Mouse (Mus musculus) heart, postnatal 0 days (tissue): ENCODE measurements around the gene Gtpbp2.

Source experiments
- CTCF ChIP-seq: IDR thresholded peaks from 2 replicates; pipeline ENCODE4 v1.5.1; 2016; ENCODE audit warnings: antibody characterized with exemption, control low read depth, low read depth
- EP300 ChIP-seq: IDR thresholded peaks from 2 replicates; pipeline ENCODE4 v1.6.1; 2016; ENCODE audit warnings: antibody characterized with exemption, low read depth

- TF ChIP-seq CTCF, result no peak
- TF ChIP-seq EP300, result no peak
These were observed 49.7 kb downstream of the Gtpbp2 start for GRCm38 (mm10) chr17:46210550-46210949.
